Mouse (Mus musculus): ENCODE results near the gene Kremen2.

DNA sequence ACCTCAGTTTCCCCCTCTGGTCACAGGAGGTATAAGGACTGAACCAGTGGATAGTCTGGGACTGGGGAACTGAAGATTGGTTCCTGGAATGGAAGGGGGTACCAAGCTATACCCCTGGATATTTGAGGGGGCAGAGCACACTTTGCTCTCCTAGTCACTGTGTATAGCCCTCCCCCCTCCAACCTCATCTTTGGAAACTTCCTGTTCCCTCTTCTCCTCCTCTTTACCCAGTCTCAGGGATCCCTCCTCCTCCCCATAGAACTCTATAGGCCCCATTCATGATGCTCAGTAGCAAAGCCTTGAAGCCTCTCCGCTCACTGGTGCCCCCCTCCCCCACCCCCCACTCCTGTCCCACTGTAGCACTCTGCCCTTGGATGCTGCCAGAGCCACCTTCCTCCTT, 26.2 kb downstream of the Kremen2 start:
- TF ChIP-seq EP300 (IDR thresholded peaks at IDR 0.05): no peak
- TF ChIP-seq CTCF (IDR thresholded peaks at IDR 0.05): no peak
